Mouse (Mus musculus): Measurements from ENCODE around the gene Numa1.

- TF ChIP-seq CTCF (conservative IDR thresholded peaks at IDR 0.05; ENCODE audit: insufficient read depth, insufficient read length, low read depth, low read length) (no peak), POLR2A (IDR thresholded peaks at IDR 0.05; ENCODE audit: low read depth, low read length) (peak; percentile 88)
Observed at GRCm38 (mm10) chr7:101905561-101906286, 28.2 kb upstream of the Numa1 start, which contains the start of gene Lamtor1.
